Mouse (Mus musculus) midbrain, embryonic 14.5 days (tissue): Measurements from ENCODE around the gene Ccdc162. TPM values are rescaled to one million over a fixed set of nuclear protein-coding genes. Genes with fewer than 3 reads are reported as not detected.

Experiments used
- ATAC-seq: fragments of 200-750 bp; cut with Nextera tagmentation; 2 replicates; pipeline ENCODE4 v1.8.0; 2017; ENCODE audit warnings: moderate number of reproducible peaks, moderate library complexity; ENCODE audit not compliant: low FRiP score, low TSS enrichment
- DNase-seq: peaks from one replicate; pipeline ENCODE4 v3.0.0-alpha.2; 2015
- H3K27ac ChIP-seq: fragments of 300-500 bp; sonication (generic); replicated peaks from 2 replicates; pipeline ENCODE4 v1.5.1; 2014; ENCODE audit warnings: mild to moderate bottlenecking, low read depth, low read length, moderate library complexity
- H3K27me3 ChIP-seq: fragments of 300-500 bp; sonication (generic); 2 replicates; pipeline ENCODE4 v1.6.1; 2014; ENCODE audit warnings: low read length, control low read depth, mixed read lengths; ENCODE audit not compliant: control insufficient read depth, insufficient read depth
- H3K36me3 ChIP-seq: fragments of 300-500 bp; sonication (generic); 2 replicates; pipeline ENCODE4 v1.6.1; 2014; ENCODE audit warnings: low read length, control low read depth; ENCODE audit not compliant: control insufficient read depth, insufficient read depth
- H3K4me1 ChIP-seq: fragments of 300-500 bp; sonication (generic); 2 replicates; pipeline ENCODE4 v1.6.1; 2014; ENCODE audit warnings: mild to moderate bottlenecking, antibody characterized with exemption, low read length, control low read depth; ENCODE audit not compliant: control insufficient read depth, insufficient read depth
- H3K4me2 ChIP-seq: fragments of 300-500 bp; sonication (generic); 2 replicates; pipeline ENCODE4 v1.6.1; 2014; ENCODE audit warnings: mild to moderate bottlenecking, low read length, moderate library complexity
- H3K4me3 ChIP-seq: fragments of 300-500 bp; sonication (generic); replicated peaks from 2 replicates; pipeline ENCODE4 v1.5.1; 2014; ENCODE audit warnings: low read depth, low read length
- H3K9ac ChIP-seq: fragments of 300-500 bp; sonication (generic); replicated peaks from 2 replicates; pipeline ENCODE4 v1.6.1; 2014; ENCODE audit warnings: mild to moderate bottlenecking, low read length, moderate library complexity
- H3K9me3 ChIP-seq: fragments of 300-500 bp; sonication (generic); 2 replicates; pipeline ENCODE4 v1.6.1; 2016; ENCODE audit warnings: low read length, control low read depth, mixed read lengths; ENCODE audit not compliant: control insufficient read depth
- WGBS: fragments of 180-500 bp; shearing (Covaris S2); extraction: QIAGEN DNeasy Blood & Tissue Kit; methylation state at CpG from one replicate; pipeline ENCODE4 v1.1.7; 2014; 5-methylcytosine and 5-hydroxymethylcytosine counted together
- polyA plus RNA-seq: library from polyadenylated mRNA; unstranded; fragments of >200 nt; fragmentation: Nextera tagmentation; extraction: Ambion mirVana; gene quantifications from 2 replicates; pipeline ENCODE4 v1.2.1, GENCODE M21; 2014

Ccdc162 gene
- 0.26 and 0.55 TPM in 2 replicates for polyA plus RNA-seq

DNA sequence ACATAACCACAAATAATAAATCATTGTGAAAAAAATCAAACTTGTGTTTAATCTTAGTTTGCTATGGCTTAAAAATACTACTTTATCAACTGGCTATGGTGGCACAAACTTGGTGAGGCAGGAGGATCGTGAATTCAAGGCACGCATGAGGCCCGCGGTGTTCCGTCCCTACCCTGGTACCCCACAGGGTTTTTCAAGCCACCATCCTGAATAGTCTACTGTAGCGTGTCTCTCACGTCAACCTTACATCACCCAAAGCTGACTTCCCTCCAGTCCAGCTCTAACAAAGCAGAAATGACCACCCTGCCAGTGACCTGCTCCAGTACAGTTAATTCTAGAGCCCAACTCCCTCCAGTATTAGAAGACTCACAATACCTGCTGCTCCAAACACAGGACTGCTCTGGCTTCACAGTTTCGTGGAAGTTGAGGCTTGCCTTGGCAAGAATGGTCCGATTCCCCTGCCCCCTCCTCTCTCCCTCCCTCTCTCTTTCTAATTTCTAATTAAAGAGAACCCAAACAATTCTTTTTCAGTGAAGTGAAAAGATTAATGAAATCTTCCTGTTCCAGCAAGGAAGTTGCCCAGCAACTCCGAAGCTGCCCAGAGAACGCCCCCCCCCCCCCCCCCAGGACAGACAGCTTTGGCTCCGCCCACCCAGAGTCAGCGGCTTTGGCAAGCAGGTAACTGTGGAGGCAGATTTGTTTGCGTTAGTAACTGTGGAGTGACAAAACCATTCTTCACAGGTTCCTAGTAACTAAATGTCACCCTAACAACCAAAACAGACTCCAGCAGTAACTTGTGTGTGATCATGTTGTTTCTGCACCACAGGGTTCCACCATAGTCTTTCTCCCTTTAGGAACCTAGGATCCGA is at the start of gene Ccdc162:
Gene Ccdc162, minus strand, starts transcription at position 606 of the 869 bp plus-strand sequence.
- no peak within 1 kb of the TSS for H3K4me3 ChIP-seq
- no peak within 1 kb of the TSS for H3K9ac ChIP-seq
- no peak for ATAC-seq
- no peaks in the 10 kb centered on the region for H3K4me1 ChIP-seq
- peak within 1 kb of the TSS; percentile 22 for H3K4me2 ChIP-seq
- H3K27me3 ChIP-seq = no peaks in the 10 kb centered on the region
- no peaks in the 10 kb centered on the region for H3K36me3 ChIP-seq
- WGBS = 32% methylated on average over 15 of the region's 15 CpGs
- DNase-seq = peak; percentile 28
- H3K27ac ChIP-seq = no peak within 1 kb of the TSS
- H3K9me3 ChIP-seq = no peaks in the 10 kb centered on the region

- Histone ChIP-seq H3K4me3 (no peak overlapping the region), H3K4me1 (no peaks in the 10 kb centered on the region), H3K9ac (no peak overlapping the region), H3K36me3 (no peaks in the 10 kb centered on the region), H3K27ac (no peak overlapping the region), H3K9me3 (no peaks in the 10 kb centered on the region), H3K4me2 (no peak overlapping the region), H3K27me3 (no peaks in the 10 kb centered on the region)
- WGBS = 90% methylated on average over 4 of the region's 4 CpGs
- ATAC-seq (no peak), DNase-seq (no peak)
Observed at GRCm38 (mm10) chr10:41765586-41765985, 49.2 kb upstream of the Ccdc162 start.

GRCm38 (mm10) chr10:41763741-41764385 is 47.4 kb upstream of the Ccdc162 start:
- Histone ChIP-seq H3K4me3 (no peak overlapping the region), H3K27ac (no peak overlapping the region), H3K36me3 (no peaks in the 10 kb centered on the region), H3K4me1 (no peaks in the 10 kb centered on the region), H3K4me2 (no peak overlapping the region), H3K27me3 (no peaks in the 10 kb centered on the region), H3K9me3 (no peaks in the 10 kb centered on the region), H3K9ac (no peak overlapping the region)
- ATAC-seq (no peak), DNase-seq (no peak)
- 79% methylated on average over 3 of the region's 3 CpGs for WGBS

DNA sequence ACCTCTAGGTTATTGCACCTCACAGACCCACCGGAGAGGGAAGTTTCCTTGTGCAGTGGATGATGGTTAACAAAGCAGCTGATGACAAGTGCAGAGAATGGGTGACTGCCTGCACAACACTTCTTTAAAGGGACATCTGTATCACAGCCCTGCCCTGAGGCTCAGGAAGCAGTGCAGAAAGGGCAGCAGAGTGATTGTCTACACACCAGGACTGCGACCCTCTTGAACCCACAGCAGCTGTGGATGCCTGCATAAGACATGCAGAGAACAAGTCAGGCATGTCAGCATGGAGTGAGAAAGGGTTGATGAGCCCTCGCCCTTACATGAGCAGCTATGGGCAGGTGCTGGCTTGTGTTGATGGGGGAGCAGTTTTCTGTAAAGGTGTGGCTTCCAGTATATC is 44.4 kb upstream of the Ccdc162 start:
- H3K4me2 ChIP-seq = no peak overlapping the region
- DNase-seq = no peak
- no peak for ATAC-seq
- 78% methylated on average over 3 of the region's 3 CpGs for WGBS
- H3K4me3 ChIP-seq = no peak overlapping the region
- H3K27me3 ChIP-seq = no peaks in the 10 kb centered on the region
- H3K9me3 ChIP-seq = no peaks in the 10 kb centered on the region
- H3K9ac ChIP-seq = no peak overlapping the region
- H3K4me1 ChIP-seq = no peaks in the 10 kb centered on the region
- H3K36me3 ChIP-seq = no peaks in the 10 kb centered on the region
- H3K27ac ChIP-seq = no peak overlapping the region

DNA sequence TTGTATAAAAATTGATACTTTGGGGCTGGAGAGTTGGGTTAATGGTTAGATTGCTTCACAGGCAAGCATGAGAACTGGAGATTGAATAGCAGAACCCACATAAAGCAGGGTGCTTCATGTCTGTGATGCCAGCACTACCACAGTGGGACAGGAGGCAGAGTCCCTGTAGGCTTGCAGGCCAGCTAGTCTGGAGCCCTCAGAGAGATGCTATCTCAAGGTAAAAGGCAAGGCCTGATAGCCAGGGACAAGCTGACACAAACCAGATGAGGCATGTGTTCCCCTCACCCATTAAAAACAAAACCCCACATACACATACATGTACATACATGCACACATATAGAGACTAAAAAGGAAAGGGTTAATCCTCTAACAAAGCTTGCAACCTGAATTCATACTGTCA is 41.6 kb upstream of the Ccdc162 start:
- DNase-seq (no peak), ATAC-seq (no peak)
- H3K27me3 ChIP-seq = no peaks in the 10 kb centered on the region
- no peaks in the 10 kb centered on the region for H3K36me3 ChIP-seq
- H3K4me3 ChIP-seq = no peak overlapping the region
- H3K9me3 ChIP-seq = no peaks in the 10 kb centered on the region
- no peaks in the 10 kb centered on the region for H3K4me1 ChIP-seq
- H3K4me2 ChIP-seq = no peak overlapping the region
- no peak overlapping the region for H3K9ac ChIP-seq
- H3K27ac ChIP-seq = no peak overlapping the region

GRCm38 (mm10) chr10:41757226-41757625 is 40.8 kb upstream of the Ccdc162 start:
- 96% methylated on average over 5 of the region's 5 CpGs for WGBS
- ATAC-seq (no peak), DNase-seq (no peak)
- H3K9me3 ChIP-seq = no peaks in the 10 kb centered on the region
- H3K27ac ChIP-seq = no peak overlapping the region
- H3K36me3 ChIP-seq = no peaks in the 10 kb centered on the region
- H3K4me1 ChIP-seq = no peaks in the 10 kb centered on the region
- H3K4me2 ChIP-seq = no peak overlapping the region
- no peak overlapping the region for H3K4me3 ChIP-seq
- H3K9ac ChIP-seq = no peak overlapping the region
- no peaks in the 10 kb centered on the region for H3K27me3 ChIP-seq

DNA sequence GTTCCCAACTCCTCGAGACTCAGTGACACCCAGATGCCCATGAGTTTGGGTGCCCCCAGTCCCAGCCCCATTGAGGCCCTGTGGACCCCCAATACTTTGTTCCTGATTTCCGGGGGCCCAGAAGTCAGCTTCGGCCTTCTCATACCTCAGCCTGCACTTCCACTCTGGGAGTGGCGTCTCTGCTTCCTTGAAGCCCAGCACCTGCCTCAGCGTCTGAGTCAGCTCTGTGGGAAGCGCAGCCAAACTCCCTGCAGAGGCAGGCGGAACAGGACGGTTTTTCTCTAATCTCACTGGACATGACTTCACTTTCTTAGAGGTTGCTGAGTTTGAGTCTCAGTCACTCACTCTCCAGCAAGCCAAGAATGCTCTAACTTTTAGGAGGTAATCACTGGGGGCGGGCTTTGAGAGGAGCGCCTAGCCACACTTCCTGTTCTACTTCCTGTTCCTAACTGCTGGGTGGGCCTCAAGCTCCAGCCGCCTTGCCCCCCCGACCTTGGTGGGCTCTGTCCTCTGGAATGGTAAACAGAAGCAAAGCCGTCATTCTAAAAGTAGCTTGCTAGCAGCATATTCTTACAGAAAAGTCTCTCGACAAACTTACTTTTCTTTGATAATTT is 35.5 kb upstream of the Ccdc162 start:
- no peak for ATAC-seq
- no peaks in the 10 kb centered on the region for H3K36me3 ChIP-seq
- 85% methylated on average over 14 of the region's 14 CpGs for WGBS

DNA sequence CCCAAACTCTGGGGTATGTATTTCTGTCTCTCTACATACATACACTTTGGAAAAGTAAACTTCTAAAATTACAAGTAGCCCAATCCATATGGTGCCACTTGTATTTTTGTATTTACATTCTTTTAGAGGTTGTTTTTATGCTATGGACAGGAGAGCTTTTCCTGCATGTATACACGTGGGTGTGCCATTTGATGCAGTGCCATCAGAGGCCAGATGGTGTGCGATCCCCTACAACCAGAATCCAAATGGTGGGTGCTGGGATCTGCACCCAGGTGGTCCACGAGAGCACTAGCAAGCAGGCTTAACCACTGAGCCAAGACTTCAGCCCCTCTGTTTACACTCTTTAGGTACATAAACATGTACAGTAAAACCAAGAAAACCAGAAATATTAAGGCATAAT is 32.9 kb upstream of the Ccdc162 start:
- Histone ChIP-seq H3K9ac (no peak overlapping the region), H3K4me1 (no peaks in the 10 kb centered on the region), H3K27me3 (no peaks in the 10 kb centered on the region), H3K9me3 (no peaks in the 10 kb centered on the region), H3K4me2 (no peak overlapping the region), H3K4me3 (no peak overlapping the region), H3K27ac (no peak overlapping the region), H3K36me3 (no peaks in the 10 kb centered on the region)
- WGBS = 84% methylated on average over 3 of the region's 3 CpGs
- ATAC-seq = no peak
- DNase-seq = no peak

More for the DNA sequence above, 35.5 kb upstream of the Ccdc162 start:
- Histone ChIP-seq H3K4me3 (no peak overlapping the region), H3K9me3 (no peaks in the 10 kb centered on the region), H3K9ac (no peak overlapping the region), H3K4me1 (no peaks in the 10 kb centered on the region), H3K27me3 (no peaks in the 10 kb centered on the region), H3K27ac (no peak overlapping the region), H3K4me2 (no peak overlapping the region)
- DNase-seq = no peak
